Mouse (Mus musculus): ENCODE results near the gene Rbm20.
"Not testable (repeated sequence)": the region's sequence is repeated elsewhere in the genome, so short reads cannot be mapped to it uniquely, and the experiment has no call there.

Gene Rbm20

DNA sequence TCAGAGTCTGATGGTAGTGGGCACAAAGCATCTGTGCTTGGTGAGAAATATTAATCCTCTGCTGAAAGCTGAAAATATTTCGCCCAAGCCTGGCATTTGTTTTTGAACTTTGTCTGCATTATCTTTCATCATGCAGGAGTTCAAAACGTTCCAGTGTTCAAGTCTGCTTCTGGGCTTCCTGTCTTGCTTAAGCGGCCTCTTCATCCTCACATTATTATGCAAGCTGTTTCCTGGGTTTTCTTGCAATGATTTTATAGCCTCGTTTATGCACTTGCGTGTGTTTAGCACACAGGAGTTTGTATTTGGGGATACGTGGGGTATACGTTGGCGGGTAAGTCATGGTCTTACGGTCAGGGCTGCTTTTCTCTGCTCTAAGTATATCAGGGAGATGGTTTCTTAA, 211.2 kb downstream of the Rbm20 start:
- no peak for DNase-seq

DNA sequence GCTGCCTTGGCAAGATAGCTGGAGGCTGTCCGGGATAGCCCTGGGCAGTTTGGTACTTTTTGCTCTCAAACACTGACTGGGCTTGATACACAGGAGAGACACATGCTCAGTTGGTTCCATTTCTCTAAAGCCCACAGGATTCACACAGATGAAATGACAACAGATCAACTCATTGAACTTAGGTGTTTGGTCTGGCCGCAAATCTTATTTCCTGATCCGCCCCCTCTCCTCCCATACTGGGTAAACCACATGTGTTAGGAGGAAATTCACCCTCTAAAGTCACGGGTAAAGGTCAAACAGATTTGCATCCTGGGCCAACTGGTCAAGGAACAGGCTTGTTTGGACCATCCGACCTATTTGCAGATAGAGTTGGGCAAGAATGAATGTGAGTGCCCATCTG, 212.4 kb downstream of the Rbm20 start:
- no peak for DNase-seq

DNA sequence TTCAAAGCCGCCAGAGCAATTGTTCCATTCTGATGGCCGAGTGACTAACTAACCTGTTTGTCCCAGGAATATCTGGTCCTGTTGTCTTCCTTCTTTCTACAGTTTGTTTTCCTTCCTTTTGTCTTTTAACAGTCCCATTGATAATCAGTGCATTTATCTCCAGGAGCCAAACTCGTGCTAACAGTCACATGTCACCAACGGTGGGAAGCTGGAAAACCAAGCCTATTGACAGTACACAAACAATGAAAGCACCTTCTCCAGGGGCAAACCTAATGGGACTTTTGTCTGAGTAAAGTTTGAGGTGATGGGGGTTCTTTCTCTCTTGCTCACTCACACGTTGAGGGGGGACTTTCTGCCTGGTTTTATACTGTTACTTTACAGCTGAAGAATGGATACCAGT, 213.2 kb downstream of the Rbm20 start:
- DNase-seq: no peak

- DNase-seq: no peak
Measured at GRCm38 (mm10) chr19:53890781-53891251, 213.7 kb downstream of the Rbm20 start.

DNA sequence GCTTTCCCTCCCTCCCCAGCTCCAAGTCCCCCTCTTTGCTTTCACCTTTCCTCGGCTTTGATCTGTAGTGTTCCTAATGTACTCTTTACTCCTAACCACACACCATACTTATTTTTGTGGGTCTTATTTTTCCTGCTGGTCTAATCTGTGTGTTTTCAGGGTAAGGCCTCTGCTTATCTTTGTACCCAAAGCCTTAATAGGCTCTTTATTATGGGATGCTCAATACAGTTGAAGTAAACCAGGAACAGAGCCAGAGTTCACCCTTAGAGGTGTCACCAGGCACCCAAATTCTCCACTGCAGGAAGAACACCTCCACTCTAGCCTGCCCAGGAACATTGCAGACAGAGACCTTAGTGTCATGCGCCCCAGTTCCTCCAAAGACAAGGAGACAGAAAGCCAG, 214.5 kb downstream of the Rbm20 start:
- no peak for DNase-seq

DNA sequence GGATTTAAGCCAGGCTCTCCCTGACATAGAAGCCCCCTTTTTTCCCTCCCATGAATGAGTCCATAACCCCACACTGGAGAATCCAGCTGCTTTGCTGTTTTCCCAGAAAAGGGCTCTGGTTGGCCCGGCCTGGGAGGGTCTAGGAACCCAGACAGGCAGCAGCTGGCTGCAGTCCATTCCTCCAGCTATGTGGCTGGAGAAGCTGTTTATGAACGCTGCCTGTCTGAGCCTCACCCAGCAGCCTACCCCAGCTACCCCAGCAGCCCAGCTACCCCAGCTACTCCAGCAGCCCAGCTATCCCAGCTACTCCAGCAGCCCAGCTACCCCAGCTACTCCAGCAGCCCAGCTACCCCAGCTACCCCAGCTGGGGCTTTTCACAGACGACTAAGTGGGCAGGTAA, 215.0 kb downstream of the Rbm20 start, which contains the start of gene Pdcd4:
TSS of gene Pdcd4 (plus strand) at position 171 of the 400 bp plus-strand sequence.
- no peak for DNase-seq

DNA sequence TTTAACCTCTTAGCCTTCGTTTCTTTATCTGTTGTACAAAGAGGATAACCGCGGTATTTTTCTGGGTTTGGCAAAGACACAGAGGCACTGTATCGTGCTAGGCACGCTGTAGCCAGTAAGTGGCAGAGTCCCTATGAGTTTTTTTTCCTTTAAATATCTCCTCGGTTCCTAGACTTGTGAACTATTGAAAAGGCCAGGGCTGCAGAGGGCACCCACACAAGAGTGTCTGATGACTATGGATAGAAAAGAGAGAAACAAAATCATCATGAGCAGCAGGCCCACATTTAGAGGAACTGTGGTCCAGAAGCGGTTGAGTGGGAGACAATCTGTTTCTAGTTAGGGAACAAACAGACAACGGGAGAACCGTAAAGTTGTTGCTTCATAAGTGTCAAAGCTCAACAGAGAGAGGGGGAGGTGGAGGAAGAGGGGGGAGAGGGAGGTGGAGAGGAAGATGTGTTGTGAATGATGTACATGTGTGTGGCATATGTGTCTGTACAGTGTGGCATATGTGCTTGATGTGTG, 215.8 kb downstream of the Rbm20 start:
- DNase-seq: no peak

GRCm38 (mm10) chr19:53893711-53894171, 216.6 kb downstream of the Rbm20 start:
- DNase-seq: no peak

DNA sequence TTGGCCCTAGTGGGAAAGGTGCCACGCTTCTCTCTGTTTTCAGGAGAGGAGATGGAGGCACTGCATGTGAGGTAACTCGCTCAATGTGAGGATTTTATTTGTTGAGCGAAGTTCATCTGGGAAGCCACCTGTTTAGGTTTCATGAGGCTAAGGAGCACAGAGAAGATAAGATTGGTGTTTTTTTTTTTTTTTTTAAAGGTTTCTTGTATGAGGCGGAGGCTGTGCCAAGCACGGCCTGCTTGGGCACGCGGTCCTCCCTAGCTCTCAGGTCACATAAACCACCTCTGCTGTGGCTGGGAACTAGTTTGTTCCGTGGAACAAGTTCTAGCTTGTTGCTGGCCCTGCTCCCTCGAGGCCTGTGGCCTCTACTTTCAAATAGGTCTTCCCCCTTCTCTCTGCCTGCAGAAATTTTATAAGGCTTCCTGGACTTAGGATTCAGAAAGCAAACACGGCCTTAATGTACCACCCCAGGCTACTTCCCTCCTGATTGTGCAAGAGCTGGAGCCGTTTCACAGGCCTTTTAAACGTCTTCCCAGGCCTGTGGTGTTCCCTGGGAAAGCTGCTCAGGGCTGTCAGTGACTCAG, 217.5 kb downstream of the Rbm20 start:
- no peak for DNase-seq

DNA sequence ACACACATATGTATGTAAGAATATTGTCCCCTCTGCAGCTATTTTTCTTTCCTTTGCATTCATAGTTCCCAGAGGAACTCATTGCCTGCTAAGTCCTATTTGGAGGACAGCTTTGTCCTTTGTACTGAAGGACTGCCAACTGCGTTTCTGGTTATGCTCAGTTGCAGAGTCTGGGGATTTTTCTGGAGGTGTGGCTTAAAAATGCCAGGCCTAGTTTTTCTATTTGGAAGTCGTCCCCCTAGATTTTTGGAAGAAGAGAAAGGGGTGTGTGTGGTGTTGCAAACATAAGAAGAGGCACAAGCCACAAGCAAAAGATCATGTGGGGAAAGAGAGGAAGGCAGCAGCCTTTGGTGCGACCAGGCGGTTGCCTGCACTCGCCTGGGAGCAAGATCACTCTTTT, 220.9 kb downstream of the Rbm20 start:
- no peak for DNase-seq

- DNase-seq: no peak
Measured at GRCm38 (mm10) chr19:53898498-53898897, 221.4 kb downstream of the Rbm20 start.

GRCm38 (mm10) chr19:53898970-53899900, 222.1 kb downstream of the Rbm20 start:
- no peak for DNase-seq

DNA sequence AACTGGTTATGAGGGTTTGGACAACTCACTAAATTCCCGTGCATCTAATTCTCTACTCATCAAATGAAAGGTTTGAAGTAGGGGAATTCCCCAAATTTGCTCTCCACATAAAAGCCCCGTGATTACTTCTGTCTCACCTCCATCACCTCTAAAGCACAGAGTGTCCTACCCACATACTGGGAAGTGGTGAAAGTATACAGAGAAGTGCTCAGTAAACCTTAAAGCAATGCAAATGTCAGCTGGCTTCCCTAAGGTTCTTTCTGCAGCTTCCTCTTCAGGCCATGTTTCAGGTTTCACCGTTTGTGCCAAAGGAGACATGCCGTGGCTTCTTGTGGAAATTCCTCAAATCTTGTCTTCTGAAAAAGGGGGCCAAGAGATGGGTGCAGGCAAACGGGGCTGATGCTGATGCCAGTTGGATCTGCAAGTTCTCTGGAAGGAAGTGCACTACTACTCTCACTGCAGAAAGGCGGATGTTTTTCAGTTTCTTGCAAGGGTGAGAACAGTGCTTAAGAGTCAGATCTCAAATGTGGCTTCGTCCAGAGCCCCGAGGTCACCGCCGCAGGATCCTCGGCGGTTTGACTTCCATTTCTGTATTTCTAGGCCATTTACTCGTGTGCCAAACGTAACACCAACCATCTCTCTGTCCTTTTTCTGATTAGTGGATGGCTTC, 223.0 kb downstream of the Rbm20 start:
- no peak for DNase-seq

- DNase-seq: no peak
Measured at GRCm38 (mm10) chr19:53901931-53902738, 225.0 kb downstream of the Rbm20 start.

- peak; percentile 98 for DNase-seq
Measured at GRCm38 (mm10) chr19:53902739-53903487, 225.8 kb downstream of the Rbm20 start.

DNA sequence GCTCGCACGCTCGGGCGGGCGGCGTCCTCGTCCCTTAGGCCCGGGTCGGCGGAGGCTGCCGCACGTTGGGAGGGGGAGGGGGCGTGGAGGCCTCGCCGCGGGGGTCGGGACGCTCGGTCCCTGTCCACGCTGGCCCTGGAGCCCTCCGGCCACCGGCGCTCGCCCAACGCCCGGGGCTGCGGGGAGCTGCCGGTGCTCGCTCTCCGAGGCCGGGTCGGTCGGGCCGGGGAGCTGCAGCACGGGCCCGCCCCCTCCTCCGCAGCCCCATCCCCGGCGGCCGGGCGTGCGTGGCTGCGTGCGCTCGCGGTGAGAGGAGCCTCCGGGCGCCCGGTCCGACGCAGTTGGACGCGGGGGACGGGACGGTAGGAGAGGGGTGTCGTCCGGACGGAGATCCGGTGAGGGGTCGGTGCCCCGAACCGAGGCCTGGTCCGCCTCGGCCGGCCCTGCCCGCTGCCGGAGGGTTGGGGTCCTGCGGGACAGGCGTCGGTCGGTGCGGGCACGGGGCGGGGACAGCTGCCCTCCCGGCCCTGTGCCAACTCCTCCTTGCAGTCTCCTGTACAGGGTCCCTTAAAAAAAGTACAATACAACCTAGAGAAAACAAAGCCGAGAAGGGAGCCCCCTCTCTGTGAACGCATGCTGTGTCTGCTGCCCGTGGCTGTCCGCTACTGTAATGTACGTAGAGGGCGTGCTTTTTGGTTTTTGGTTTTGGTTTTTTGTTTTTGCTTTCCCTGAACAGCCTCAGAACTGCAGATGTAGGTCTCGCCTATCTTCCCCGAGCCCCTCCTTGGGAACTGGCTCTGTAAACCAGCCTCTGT, 226.6 kb downstream of the Rbm20 start:
- DNase-seq: peak; percentile 83 to 84

DNA sequence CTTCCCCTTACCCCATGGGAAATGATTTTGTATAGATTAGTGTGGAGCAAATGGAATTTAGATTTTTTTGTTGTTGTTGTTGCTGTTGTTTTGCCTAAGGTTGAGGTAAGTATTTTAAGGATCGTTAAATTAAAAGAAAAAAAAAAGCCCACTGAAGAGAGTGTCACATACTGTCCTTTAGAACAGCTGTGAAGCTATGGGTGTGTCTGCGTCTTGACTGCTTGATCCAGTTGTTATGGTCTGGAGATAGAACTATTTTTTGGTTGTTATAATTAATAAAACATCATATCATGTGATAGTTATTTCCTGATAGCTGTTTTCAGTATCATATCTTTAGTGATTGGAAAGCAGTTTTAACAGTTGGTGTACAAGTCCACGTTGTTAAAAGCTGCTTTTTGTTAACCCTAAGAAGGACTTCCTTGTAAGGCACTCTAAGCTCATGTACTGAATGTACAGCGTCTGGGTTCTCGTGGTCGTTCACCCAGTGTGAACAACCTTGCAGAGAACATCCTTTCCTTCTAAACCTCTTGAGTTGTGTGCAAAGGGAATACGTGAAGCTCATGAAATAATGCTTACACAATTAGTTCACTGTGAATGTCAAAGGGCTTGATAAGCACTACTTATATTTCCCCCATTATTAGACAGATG, 227.9 kb downstream of the Rbm20 start:
- DNase-seq: no peak

GRCm38 (mm10) chr19:53906033-53906702, 229.1 kb downstream of the Rbm20 start:
- DNase-seq: no peak

DNA sequence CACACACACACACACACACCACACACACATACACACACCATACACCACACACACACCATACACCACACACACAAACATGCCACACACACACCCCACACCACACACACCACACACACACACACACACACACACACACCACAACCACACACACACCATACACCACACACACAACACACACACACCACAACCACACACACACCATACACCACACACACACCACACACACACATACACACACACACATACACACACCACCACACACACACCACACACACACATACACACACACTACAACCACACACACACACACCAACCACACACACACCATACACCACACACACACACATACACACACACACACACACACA, 229.6 kb downstream of the Rbm20 start:
- not testable (repeated sequence) for DNase-seq

- no peak for DNase-seq
Measured at GRCm38 (mm10) chr19:53914950-53915349, 237.8 kb downstream of the Rbm20 start.

All from cerebellum, postnatal 10 days (tissue).